Mouse (Mus musculus) intestine, postnatal 0 days (tissue): ENCODE measurements at regions not wholly inside any gene's neighbourhood (a gene's known extent, or its start where the extent isn't known, plus 50 kb on each side); places are given as distances from the start of the nearest gene placed in this dataset.
"Not testable (repeated sequence)": the region's sequence is repeated elsewhere in the genome, so short reads cannot be mapped to it uniquely, and the experiment has no call there.

Source experiments
- ATAC-seq: fragments of 200-750 bp; cut with Nextera tagmentation; 2 replicates; pipeline ENCODE4 v1.8.0; 2017; ENCODE audit warnings: mild to moderate bottlenecking, moderate TSS enrichment, moderate library complexity
- H3K27ac ChIP-seq: fragments of 300-500 bp; sonication (generic); 2 replicates; pipeline ENCODE4 v1.5.1; 2014; ENCODE audit warnings: mild to moderate bottlenecking, low read depth, low read length, moderate library complexity
- H3K27me3 ChIP-seq: fragments of 300-500 bp; sonication (generic); replicated peaks from 2 replicates; pipeline ENCODE4 v1.6.1; 2014; ENCODE audit warnings: low read length, mixed read lengths; ENCODE audit not compliant: control insufficient read depth, insufficient read depth
- H3K36me3 ChIP-seq: fragments of 300-500 bp; sonication (generic); 2 replicates; pipeline ENCODE4 v1.6.1; 2014; ENCODE audit warnings: mild to moderate bottlenecking, moderate library complexity; ENCODE audit not compliant: control insufficient read depth, insufficient read depth
- H3K4me1 ChIP-seq: fragments of 300-500 bp; sonication (generic); replicated peaks from 2 replicates; pipeline ENCODE4 v1.6.1; 2014; ENCODE audit warnings: antibody characterized with exemption, low read length, mixed read lengths; ENCODE audit not compliant: control insufficient read depth, insufficient read depth
- H3K4me2 ChIP-seq: fragments of 300-500 bp; sonication (generic); replicated peaks from 2 replicates; pipeline ENCODE4 v1.6.1; 2014; ENCODE audit warnings: low read depth, mild to moderate bottlenecking, moderate library complexity
- H3K4me3 ChIP-seq: fragments of 300-500 bp; sonication (generic); 2 replicates; pipeline ENCODE4 v1.5.1; 2014; ENCODE audit warnings: low read depth, low read length
- H3K9ac ChIP-seq: fragments of 300-500 bp; sonication (generic); 2 replicates; pipeline ENCODE4 v1.6.1; 2014; ENCODE audit warnings: mild to moderate bottlenecking, low read depth, low read length
- H3K9me3 ChIP-seq: fragments of 300-500 bp; sonication (generic); 2 replicates; pipeline ENCODE4 v1.6.1; 2016; ENCODE audit warnings: mixed run types; ENCODE audit not compliant: control insufficient read depth
- CTCF ChIP-seq: sonication (generic); IDR thresholded peaks from 2 replicates; pipeline ENCODE4 v1.5.1; 2016; ENCODE audit warnings: low read depth, mild to moderate bottlenecking, control low read depth, antibody characterized with exemption, moderate library complexity
- WGBS: fragments of 180-500 bp; shearing (Covaris S2); extraction: QIAGEN DNeasy Blood & Tissue Kit; methylation state at CpG from one replicate; pipeline ENCODE4 v1.1.7; 2014; 5-methylcytosine and 5-hydroxymethylcytosine counted together

- not testable (repeated sequence) for H3K9me3 ChIP-seq
- WGBS: 62% methylated on average over 2 of the region's 2 CpGs
Observed at GRCm38 (mm10) chr8:93443631-93444030, 64.1 kb upstream of the Ces1h start.

GRCm38 (mm10) chr8:93441936-93442335 lies 62.4 kb upstream of the Ces1h start:
- H3K4me2 ChIP-seq: no peak overlapping the region
- no peak overlapping the region for H3K9ac ChIP-seq
- H3K27ac ChIP-seq: no peak overlapping the region
- no peaks in the 10 kb centered on the region for H3K36me3 ChIP-seq
- H3K9me3 ChIP-seq: no peaks in the 10 kb centered on the region
- ATAC-seq: no peak
- H3K4me3 ChIP-seq: no peak overlapping the region
- H3K4me1 ChIP-seq: no peaks in the 10 kb centered on the region
- TF ChIP-seq CTCF: no peak
- no peaks in the 10 kb centered on the region for H3K27me3 ChIP-seq
- 89% methylated on average over 3 of the region's 3 CpGs for WGBS

More at GRCm38 (mm10) chr8:93443631-93444030, 64.1 kb upstream of the Ces1h start:
- H3K27me3 ChIP-seq, H3K27ac ChIP-seq, H3K36me3 ChIP-seq, H3K4me2 ChIP-seq, H3K4me3 ChIP-seq, H3K9ac ChIP-seq, H3K4me1 ChIP-seq, ATAC-seq: not testable (repeated sequence)

- not testable (repeated sequence) for H3K27me3 ChIP-seq, H3K4me2 ChIP-seq, H3K9ac ChIP-seq, H3K27ac ChIP-seq, H3K4me3 ChIP-seq, ATAC-seq, H3K4me1 ChIP-seq, H3K9me3 ChIP-seq, H3K36me3 ChIP-seq
- whole genome bisulfite sequencing: 72% methylated on average over 12 of the region's 12 CpGs
Observed at GRCm38 (mm10) chr8:93436586-93436985, 57.1 kb upstream of the Ces1h start.

GRCm38 (mm10) chr8:93430637-93431036 lies 51.1 kb upstream of the Ces1h start:
- peak; percentile 91 for TF ChIP-seq CTCF
- WGBS: 1% methylated on average over 3 of the region's 3 CpGs
- Histone ChIP-seq H3K27me3 (no peaks in the 10 kb centered on the region), H3K9me3 (no peaks in the 10 kb centered on the region), H3K4me3 (no peak overlapping the region), H3K9ac (no peak overlapping the region), H3K4me1 (no peaks in the 10 kb centered on the region), H3K36me3 (no peaks in the 10 kb centered on the region), H3K27ac (no peak overlapping the region), H3K4me2 (no peak overlapping the region)
- no peak for ATAC-seq
